Mouse (Mus musculus): ENCODE data around the gene Scg5.

The Scg5 gene

DNA sequence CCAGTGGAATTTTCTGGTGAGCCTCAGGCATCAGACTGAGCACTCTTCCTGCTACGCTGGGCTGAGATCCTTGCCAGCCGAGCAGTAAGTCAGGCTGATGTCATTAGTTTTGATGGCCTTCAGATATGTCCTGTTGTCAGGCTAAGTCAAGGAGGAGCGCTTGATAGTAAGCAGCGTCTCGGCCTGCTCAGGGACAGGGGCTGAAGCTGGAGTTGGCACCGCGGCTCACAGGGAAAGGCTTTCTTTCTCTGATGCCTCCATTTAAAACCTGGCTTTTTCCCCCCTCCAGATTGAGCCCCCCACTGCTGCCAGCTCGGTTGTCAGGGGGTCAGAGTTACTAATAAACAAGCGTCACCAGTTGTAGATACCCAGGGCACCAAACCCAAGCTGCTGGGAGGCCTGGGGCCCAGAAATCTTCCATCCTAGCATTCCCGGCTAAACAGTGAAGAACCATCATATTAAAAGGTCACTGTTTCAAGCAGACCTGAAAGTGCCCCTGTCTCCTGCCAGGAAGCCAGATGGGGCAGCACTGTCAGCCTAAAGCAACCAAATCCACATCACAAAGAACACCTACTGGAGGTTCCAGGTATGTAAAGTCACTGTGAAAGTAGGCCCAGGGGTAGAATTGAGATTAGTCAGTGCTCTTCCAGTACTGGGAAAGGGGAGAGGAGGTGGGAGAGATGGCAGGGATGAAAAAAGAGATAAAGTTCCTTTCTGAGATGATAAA lies 21.9 kb downstream of the Scg5 start:
- DNase-seq (ENCODE audit: low spot score), result peak; percentile 60

- no peak for DNase-seq (ENCODE audit: low spot score)
Measured at GRCm38 (mm10) chr2:113805765-113806164, 23.2 kb downstream of the Scg5 start.

DNA sequence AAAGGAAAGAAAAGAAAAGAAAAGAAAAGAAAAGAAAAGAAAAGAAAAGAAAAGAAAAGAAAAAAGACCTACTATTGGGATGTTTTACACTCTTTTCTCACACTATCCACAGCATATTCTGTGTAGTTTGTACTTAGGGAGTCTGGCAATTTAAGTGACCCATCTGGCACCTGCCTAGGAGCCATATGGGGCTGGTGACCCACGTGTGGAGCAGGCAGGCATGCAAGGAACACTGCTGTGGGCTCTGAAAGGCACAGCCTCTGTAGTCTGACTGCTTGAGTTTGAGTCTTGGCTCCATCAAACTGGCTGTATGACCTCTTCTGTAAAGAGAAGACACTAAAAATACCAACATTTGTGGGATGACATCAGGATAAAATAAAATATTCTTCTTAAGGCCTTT lies 25.2 kb downstream of the Scg5 start:
- no peak for DNase-seq (ENCODE audit: low spot score)

GRCm38 (mm10) chr2:113800846-113801245 lies 28.1 kb downstream of the Scg5 start:
- no peak for DNase-seq (ENCODE audit: low spot score)

- no peak for DNase-seq (ENCODE audit: low spot score)
Measured at GRCm38 (mm10) chr2:113798605-113799004, 30.3 kb downstream of the Scg5 start.

- no peak for DNase-seq (ENCODE audit: low spot score)
Measured at GRCm38 (mm10) chr2:113795186-113795585, 33.7 kb downstream of the Scg5 start.

DNA sequence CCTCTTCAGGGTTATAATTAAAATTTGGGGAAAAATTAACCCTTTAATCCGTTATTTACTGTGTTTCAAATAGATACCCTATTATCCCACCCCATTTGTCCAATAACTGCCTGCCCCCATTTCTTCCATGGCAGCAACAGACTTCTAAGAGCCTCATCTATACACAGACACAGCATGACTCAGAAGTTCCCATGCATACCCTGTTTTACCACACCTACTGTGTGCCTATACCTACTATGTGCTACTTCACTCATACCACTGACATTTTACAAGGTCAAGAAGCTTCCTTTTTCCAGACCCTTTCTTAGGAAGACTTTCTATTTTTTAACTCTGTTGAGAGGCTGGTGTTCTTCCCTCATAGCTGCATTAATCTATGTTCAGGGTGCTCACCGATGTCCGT lies 35.4 kb downstream of the Scg5 start:
- DNase-seq (ENCODE audit: low spot score), result no peak

DNA sequence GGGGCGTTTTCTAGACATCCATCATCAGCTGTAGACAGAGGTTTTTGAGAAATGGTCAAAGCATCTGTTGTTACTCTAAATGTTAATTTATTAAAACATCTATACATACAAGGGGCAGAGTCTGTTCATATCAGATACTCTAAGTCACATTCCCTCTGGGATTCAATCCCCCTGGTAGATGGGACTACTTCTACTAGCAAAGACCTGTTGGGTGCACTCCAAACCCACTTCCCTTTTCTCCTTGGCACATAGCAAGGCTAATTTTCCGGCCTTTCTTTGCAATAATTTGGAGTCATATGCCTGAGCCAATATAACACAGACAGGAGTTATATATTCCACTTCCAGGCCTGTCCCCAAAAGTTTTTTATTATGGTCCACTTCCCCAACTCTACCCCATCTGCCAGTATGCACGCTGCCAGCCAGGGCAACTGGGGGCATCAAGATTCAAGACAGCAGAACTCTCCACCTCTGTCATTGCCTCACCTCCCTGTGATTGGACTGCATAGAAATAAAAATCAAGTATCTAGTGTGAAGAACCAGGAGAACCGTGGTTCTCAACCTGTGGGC lies 40.0 kb downstream of the Scg5 start:
- no peak for DNase-seq (ENCODE audit: low spot score)

GRCm38 (mm10) chr2:113787882-113788281 lies 41.0 kb downstream of the Scg5 start:
- DNase-seq (ENCODE audit: low spot score), result no peak

GRCm38 (mm10) chr2:113784851-113785250 lies 44.1 kb downstream of the Scg5 start:
- DNase-seq (ENCODE audit: low spot score), result no peak

DNA sequence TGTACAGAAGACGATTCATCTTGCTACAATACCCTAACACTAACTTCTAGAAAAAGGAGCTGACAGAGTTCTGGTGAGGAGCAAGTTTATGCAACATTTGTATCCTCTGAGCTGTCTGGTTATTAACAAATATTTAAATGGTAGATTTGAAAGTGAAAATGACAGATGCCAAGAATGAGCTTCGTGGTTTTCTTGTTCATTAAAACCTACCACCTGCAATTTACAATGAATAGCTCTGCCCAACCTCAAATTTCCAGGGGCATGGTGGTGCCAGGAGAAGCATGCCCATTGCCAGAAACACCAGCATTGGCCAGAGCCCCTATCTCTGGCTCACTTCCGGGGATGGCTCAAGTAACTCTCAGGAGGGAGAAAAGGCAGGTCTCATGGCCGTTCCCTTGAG lies 47.4 kb downstream of the Scg5 start:
- DNase-seq (ENCODE audit: low spot score), result no peak

- DNase-seq (ENCODE audit: low spot score), result no peak
Measured at GRCm38 (mm10) chr2:113781107-113781506, 47.8 kb downstream of the Scg5 start.

GRCm38 (mm10) chr2:113779336-113779735 lies 49.6 kb downstream of the Scg5 start:
- DNase-seq (ENCODE audit: low spot score), result no peak

DNA sequence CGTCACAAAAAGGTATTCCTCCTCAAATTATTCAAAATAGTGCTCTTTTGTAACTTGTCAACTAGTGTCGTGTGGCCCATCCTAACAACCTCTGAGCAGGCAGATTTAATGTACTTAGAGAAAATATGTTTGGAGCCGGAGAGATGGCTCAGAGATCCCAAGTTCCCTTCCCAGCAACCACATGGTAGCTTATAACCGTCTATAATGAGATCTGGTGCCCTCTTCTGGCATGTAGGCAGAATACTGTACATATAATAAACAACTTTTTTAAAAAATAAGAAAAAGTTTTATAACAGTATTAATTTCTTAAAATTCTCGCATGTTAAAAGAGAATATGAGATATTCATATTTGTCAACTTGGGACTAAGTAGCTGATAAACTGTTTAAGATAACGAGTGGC lies 50.9 kb downstream of the Scg5 start:
- DNase-seq (ENCODE audit: low spot score), result no peak

GRCm38 (mm10) chr2:113776297-113776696 lies 52.6 kb downstream of the Scg5 start:
- DNase-seq (ENCODE audit: low spot score), result no peak

GRCm38 (mm10) chr2:113774150-113774805 lies 54.6 kb downstream of the Scg5 start:
- no peak for DNase-seq (ENCODE audit: low spot score)

GRCm38 (mm10) chr2:113768541-113769303 lies 60.2 kb downstream of the Scg5 start:
- no peak for DNase-seq (ENCODE audit: low spot score)

- DNase-seq (ENCODE audit: low spot score), result no peak
Measured at GRCm38 (mm10) chr2:113765885-113766284, 63.0 kb downstream of the Scg5 start.

- no peak for DNase-seq (ENCODE audit: low spot score)
Measured at GRCm38 (mm10) chr2:113764968-113765367, 64.0 kb downstream of the Scg5 start.

GRCm38 (mm10) chr2:113758311-113759161 lies 70.4 kb downstream of the Scg5 start, which contains the start of gene Grem1:
TSS of gene Grem1 (minus strand) at chr2:113758646.
- no peak for DNase-seq (ENCODE audit: low spot score)

DNA sequence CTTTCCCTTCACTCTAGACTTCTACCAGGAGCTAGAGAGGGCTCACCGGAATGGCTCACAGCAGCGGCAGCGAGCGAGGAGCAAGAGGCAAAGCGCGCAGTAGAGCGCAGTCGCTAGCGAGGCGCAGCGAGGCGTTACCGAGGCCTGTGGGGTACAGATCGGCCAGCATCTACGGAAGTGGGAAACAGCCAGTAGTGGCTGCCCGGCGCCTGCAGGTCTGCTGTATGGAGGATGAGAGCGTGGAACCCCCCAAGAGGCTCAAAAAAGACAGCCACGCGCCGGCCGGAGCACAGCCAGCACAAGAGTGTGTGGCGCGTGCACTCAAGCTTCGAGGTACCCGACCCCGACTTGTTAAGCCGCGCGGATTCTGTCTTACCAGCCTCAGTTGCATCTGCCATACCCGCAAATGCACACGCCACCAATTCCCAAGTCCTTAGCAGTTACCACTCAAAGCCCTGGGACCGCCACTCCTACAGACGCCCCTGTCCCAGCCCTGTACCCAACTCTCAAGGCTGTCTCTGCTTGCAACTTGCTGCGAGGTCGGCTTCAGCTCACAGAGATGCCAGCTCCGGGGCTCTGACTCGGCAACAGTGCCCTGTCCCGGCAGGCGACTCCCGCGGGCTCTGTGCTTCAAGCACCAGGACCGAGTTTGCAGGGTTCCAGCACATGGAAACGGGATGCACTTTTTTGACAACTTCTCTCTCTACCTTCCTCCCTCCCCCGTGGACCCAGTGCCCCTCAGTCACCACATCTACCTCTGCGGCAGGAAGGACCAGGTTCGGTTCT lies 71.2 kb downstream of the Scg5 start:
- no peak for DNase-seq (ENCODE audit: low spot score)
